Mouse (Mus musculus) thymus, adult 2 months (tissue): ENCODE measurements around the gene Eva1b. TPM values are rescaled to one million over a fixed set of nuclear protein-coding genes. Genes with fewer than 3 reads are reported as not detected.

ENCODE experiments used
- DNase-seq: peaks from one replicate; pipeline ENCODE4 v3.0.0; 2021
- H3K27ac ChIP-seq: fragments of 200-500 bp; 2 replicates; pipeline ENCODE4 v1.5.1; 2012; ENCODE audit warnings: low read length, control low read depth; ENCODE audit not compliant: control insufficient read depth, insufficient read depth
- H3K27me3 ChIP-seq: fragments of 200-500 bp; 2 replicates; pipeline ENCODE4 v1.6.1; 2012; ENCODE audit warnings: mild to moderate bottlenecking, low read length, moderate library complexity, mixed read lengths; ENCODE audit not compliant: control insufficient read depth, insufficient read depth
- H3K36me3 ChIP-seq: fragments of 200-500 bp; 2 replicates; pipeline ENCODE4 v1.6.1; 2012; ENCODE audit warnings: mild to moderate bottlenecking, low read length, moderate library complexity; ENCODE audit not compliant: control insufficient read depth, insufficient read depth
- H3K4me1 ChIP-seq: fragments of 200-500 bp; replicated peaks from 2 replicates; pipeline ENCODE4 v1.6.1; 2012; ENCODE audit warnings: low read length; ENCODE audit not compliant: control insufficient read depth, insufficient read depth
- H3K4me3 ChIP-seq: fragments of 200-500 bp; 2 replicates; pipeline ENCODE4 v1.5.1; 2012; ENCODE audit warnings: mild to moderate bottlenecking, low read length, control low read depth, moderate library complexity; ENCODE audit not compliant: control insufficient read depth, insufficient read depth
- CTCF ChIP-seq: fragments of 200-500 bp; IDR thresholded peaks from 2 replicates; pipeline ENCODE4 v1.5.1; 2012; ENCODE audit warnings: mild to moderate bottlenecking, control low read depth, low read length, moderate library complexity, borderline replicate concordance; ENCODE audit not compliant: control insufficient read depth, poor library complexity, insufficient read depth; ENCODE audit errors: extremely low read depth
- POLR2A ChIP-seq: fragments of 200-500 bp; IDR thresholded peaks from 2 replicates; pipeline ENCODE4 v1.6.1; 2012; ENCODE audit warnings: mild to moderate bottlenecking, low read length, control low read depth, moderate library complexity; ENCODE audit not compliant: control insufficient read depth, poor library complexity, insufficient read depth; ENCODE audit errors: extremely low read depth
- WGBS: fragments of 180-500 bp; shearing (Covaris S2); methylation state at CpG from one replicate; pipeline ENCODE4 v1.1.7; 2018; 5-methylcytosine and 5-hydroxymethylcytosine counted together
- polyA plus RNA-seq: library from polyadenylated mRNA; depleted of rRNA; stranded (reverse); fragments of >200 nt; gene quantifications from 2 replicates; pipeline ENCODE4 v1.2.3, GENCODE M21; 2012; rRNA removed

Gene Eva1b
- polyA plus RNA-seq, 1 experiment, result 94.3 TPM

DNA sequence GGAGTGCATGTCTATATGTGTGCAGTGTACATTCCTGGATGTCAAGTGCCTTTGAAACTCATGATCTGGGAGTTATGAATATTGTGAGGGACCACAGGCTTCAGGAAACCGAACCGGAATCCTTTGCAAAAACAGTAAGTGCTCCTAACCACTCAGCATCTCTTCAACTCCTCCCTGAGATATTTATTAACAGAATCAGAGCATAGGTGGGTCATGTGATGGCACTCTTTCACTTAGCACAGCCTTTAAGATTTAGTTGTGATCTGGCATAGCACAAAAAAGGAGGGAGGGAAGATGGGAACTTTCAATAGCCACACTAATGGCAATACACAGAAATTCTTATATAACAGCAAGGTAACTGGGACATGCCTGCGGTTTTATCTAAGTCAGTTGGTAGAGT, 39.6 kb downstream of the Eva1b start:
- DNase-seq, result no peak
- WGBS, result 96% methylated on average over 3 of the region's 3 CpGs
- Histone ChIP-seq H3K36me3 (peaks cover 35% of the 10 kb centered on the region), H3K4me1 (no peaks in the 10 kb centered on the region), H3K27ac (no peak overlapping the region), H3K27me3 (no peaks in the 10 kb centered on the region), H3K4me3 (no peak overlapping the region)
- TF ChIP-seq POLR2A (no peak), CTCF (no peak)

DNA sequence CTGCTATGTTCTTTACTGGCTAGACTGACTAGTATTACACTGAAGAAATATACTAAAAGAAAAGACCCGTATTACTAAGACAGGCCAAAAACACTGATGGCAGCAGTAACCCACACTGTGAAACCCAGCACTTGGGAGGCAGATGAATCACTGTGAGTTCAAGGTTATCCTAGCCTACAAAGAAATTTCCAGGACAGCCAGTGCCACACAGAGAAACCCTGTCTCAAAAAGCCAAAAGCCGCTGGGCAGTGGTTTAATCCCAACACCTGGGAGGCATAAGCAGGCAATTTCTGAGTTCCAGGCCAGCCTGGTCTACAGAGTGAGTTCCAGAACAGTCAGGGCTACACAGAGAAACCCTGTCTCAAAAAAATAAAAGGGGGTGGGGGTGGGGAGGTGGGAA, 43.1 kb downstream of the Eva1b start:
- H3K4me3 ChIP-seq, result no peak overlapping the region
- H3K27ac ChIP-seq, result no peak overlapping the region
- no peak for DNase-seq
- 96% methylated on average over 2 of the region's 2 CpGs for WGBS
- 0 out of 2 replicates have a peak, but pooled peaks cover 2% of the 10 kb centered on the region for H3K4me1 ChIP-seq
- no peak for TF ChIP-seq POLR2A
- TF ChIP-seq CTCF, result no peak
- peaks cover 36% of the 10 kb centered on the region for H3K36me3 ChIP-seq
- no peaks in the 10 kb centered on the region for H3K27me3 ChIP-seq

DNA sequence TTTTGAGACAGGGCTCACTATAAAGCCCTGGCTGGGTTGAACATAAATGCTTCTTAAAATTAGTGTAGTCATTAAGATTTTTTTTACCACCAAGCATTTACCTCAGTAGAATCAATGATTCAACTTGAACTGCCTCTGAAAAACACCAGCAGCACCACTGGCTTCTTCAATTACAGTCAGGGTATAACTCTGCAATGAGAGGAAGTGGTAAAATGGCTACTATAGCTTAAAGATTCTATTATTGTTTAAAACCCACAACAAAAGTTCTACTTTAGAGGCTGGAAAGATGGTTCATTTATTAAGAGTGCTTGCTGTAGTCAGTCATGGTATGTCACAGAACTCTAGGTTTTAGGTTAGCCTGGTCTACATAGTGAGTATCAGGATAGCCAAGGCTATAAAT, 46.7 kb downstream of the Eva1b start:
- Histone ChIP-seq H3K36me3 (peaks cover 33% of the 10 kb centered on the region), H3K4me3 (no peak overlapping the region), H3K4me1 (peaks cover 4% of the 10 kb centered on the region), H3K27me3 (no peaks in the 10 kb centered on the region), H3K27ac (no peak overlapping the region)
- DNase-seq, result no peak
- no peak for TF ChIP-seq CTCF

- Histone ChIP-seq H3K4me3 (no peak overlapping the region), H3K27me3 (no peaks in the 10 kb centered on the region), H3K4me1 (peaks cover 7% of the 10 kb centered on the region), H3K27ac (no peak overlapping the region), H3K36me3 (peaks cover 33% of the 10 kb centered on the region)
- TF ChIP-seq POLR2A, result no peak
- TF ChIP-seq CTCF, result no peak
- no peak for DNase-seq
- 87% methylated on average over 4 of the region's 4 CpGs for WGBS
Observed at GRCm38 (mm10) chr4:126194916-126195315, 47.4 kb downstream of the Eva1b start.

DNA sequence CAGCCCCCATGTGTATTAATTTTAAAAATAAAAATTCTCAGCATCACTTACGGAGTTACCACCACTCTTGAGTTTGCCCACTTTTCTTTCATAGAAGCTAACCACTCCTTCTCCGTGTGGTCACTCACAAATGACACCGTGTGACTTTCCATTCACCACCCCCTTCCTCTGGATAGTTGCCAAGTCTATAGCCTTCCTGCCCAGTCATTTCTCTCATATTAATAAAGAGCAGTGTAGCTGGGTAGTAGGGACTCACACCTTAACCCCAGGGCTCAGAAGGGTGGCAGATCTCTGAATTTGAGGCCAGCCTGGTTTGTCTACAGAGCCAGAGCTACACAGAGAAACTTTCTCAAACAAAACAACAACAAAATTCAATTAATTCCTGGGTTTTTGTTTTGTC, 49.9 kb downstream of the Eva1b start:
- Histone ChIP-seq H3K36me3 (peaks cover 16% of the 10 kb centered on the region), H3K4me3 (no peak overlapping the region), H3K27me3 (no peaks in the 10 kb centered on the region), H3K27ac (no peak overlapping the region), H3K4me1 (peaks cover 11% of the 10 kb centered on the region)
- no peak for DNase-seq
- 63% methylated on average over 3 of the region's 3 CpGs for WGBS
- TF ChIP-seq CTCF (no peak), POLR2A (no peak)

Other genes with a start within 250 kb of the Eva1b start
- gene Csf3r, start 123.2 kb upstream of the Eva1b start, polyA plus RNA-seq, result 6.7 and 7.3 TPM in 2 replicates
- gene Mrps15, start 100.8 kb upstream of the Eva1b start, polyA plus RNA-seq, result 56.2 and 70.7 TPM in 2 replicates
- gene Oscp1, start 89.2 kb upstream of the Eva1b start, polyA plus RNA-seq, result 0.99 and 1.1 TPM in 2 replicates
- 41.0 and 41.7 TPM in 2 replicates for gene Lsm10, start 51.1 kb upstream of the Eva1b start, polyA plus RNA-seq
- 36.5 and 43.1 TPM in 2 replicates for gene Stk40, start 43.8 kb upstream of the Eva1b start, polyA plus RNA-seq
- gene Sh3d21, start 15.7 kb downstream of the Eva1b start, polyA plus RNA-seq, result 0.75 and 1.2 TPM in 2 replicates
- 91.8 and 101 TPM in 2 replicates for gene Thrap3, start 55.0 kb downstream of the Eva1b start, polyA plus RNA-seq
- 74.6 and 84.2 TPM in 2 replicates for gene Map7d1, start 108.6 kb downstream of the Eva1b start, polyA plus RNA-seq
- 48.0 and 55.1 TPM in 2 replicates for gene Trappc3, start 114.6 kb downstream of the Eva1b start, polyA plus RNA-seq
- gene Col8a2, start 139.0 kb downstream of the Eva1b start, polyA plus RNA-seq, result 0.28 and 0.35 TPM in 2 replicates
- 66.0 and 67.9 TPM in 2 replicates for gene Adprhl2, start 174.0 kb downstream of the Eva1b start, polyA plus RNA-seq
- 0.83 and 1.4 TPM in 2 replicates for gene Tekt2, start 177.9 kb downstream of the Eva1b start, polyA plus RNA-seq